Mouse (Mus musculus) lung, postnatal 0 days (tissue): Measurements from ENCODE around the gene Ap2s1.

ENCODE experiments used
- CTCF ChIP-seq: IDR thresholded peaks from 2 replicates; pipeline ENCODE4 v1.5.1; 2016; ENCODE audit warnings: antibody characterized with exemption, mild to moderate bottlenecking
- EP300 ChIP-seq: IDR thresholded peaks from 2 replicates; pipeline ENCODE4 v1.6.1; 2016; ENCODE audit warnings: antibody characterized with exemption, mild to moderate bottlenecking, control low read depth

GRCm38 (mm10) chr7:16738073-16738696 lies at the start of gene Ap2s1:
- no peak for TF ChIP-seq CTCF
- TF ChIP-seq EP300: no peak
